Mouse (Mus musculus) embryonic facial prominence, embryonic 10.5 days (tissue): ENCODE results near the gene Brd3. TPM values are rescaled to one million over a fixed set of nuclear protein-coding genes. Genes with fewer than 3 reads are reported as not detected.
A peak's percentile ranks its signal among the peaks of the same experiment; 100 is the strongest.

Experiments
- DNase-seq: peaks from one replicate; pipeline ENCODE4 v3.0.0-alpha.2; 2017; ENCODE audit warnings: low spot score
- H3K27ac ChIP-seq: fragments of 300-500 bp; sonication (generic); replicated peaks from 2 replicates; pipeline ENCODE4 v1.5.1; 2016; ENCODE audit warnings: mild to moderate bottlenecking
- H3K27me3 ChIP-seq: fragments of 300-500 bp; sonication (generic); replicated peaks from 2 replicates; pipeline ENCODE4 v1.6.1; 2016; ENCODE audit warnings: low read depth, mild to moderate bottlenecking; ENCODE audit not compliant: poor library complexity, severe bottlenecking
- H3K36me3 ChIP-seq: fragments of 300-500 bp; sonication (generic); replicated peaks from 2 replicates; pipeline ENCODE4 v1.6.1; 2016; ENCODE audit warnings: mild to moderate bottlenecking, moderate library complexity
- H3K4me1 ChIP-seq: fragments of 300-500 bp; sonication (generic); 2 replicates; pipeline ENCODE4 v1.6.1; 2016
- H3K4me3 ChIP-seq: fragments of 300-500 bp; sonication (generic); 2 replicates; pipeline ENCODE4 v1.5.1; 2016; ENCODE audit warnings: mild to moderate bottlenecking, moderate library complexity
- H3K9me3 ChIP-seq: fragments of 300-500 bp; sonication (generic); 2 replicates; pipeline ENCODE4 v1.6.1; 2016; ENCODE audit warnings: mild to moderate bottlenecking
- WGBS: fragments of 180-500 bp; shearing (Covaris S2); methylation state at CpG from one replicate; pipeline ENCODE4 v1.1.7; 2016; 5-methylcytosine and 5-hydroxymethylcytosine counted together
- polyA plus RNA-seq: library from polyadenylated mRNA; unstranded; fragments of >200 nt; fragmentation: Nextera tagmentation; extraction: Ambion mirVana; gene quantifications from 2 replicates; pipeline ENCODE4 v1.2.1, GENCODE M21; 2016

Brd3 gene
- polyA plus RNA-seq, 1 experiment from 2014 or later, result 189 TPM

DNA sequence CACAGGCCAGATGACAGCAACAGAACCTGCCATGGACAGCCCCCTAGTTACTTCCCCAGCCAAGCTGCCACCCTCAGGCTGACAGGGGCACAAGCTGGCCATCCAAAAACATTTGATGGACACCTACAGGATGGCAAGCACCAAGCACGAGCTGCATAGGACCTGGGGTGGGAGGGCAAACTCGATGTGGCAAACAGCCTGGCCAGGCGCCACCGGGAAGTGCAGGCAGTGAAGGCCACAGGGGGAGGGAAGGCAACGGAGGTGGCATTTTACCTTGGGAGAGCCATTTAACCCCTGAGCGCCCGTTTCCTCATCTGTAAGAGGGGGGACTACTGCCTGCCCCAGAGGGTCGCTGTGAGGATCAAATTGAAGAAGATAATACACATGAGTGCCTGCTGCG is 46.8 kb downstream of the Brd3 start:
- Histone ChIP-seq H3K36me3 (peaks cover 99% of the 10 kb centered on the region), H3K4me1 (no peaks in the 10 kb centered on the region), H3K27me3 (no peaks in the 10 kb centered on the region), H3K9me3 (no peaks in the 10 kb centered on the region), H3K4me3 (no peak overlapping the region), H3K27ac (no peak overlapping the region)
- no peak for DNase-seq
- WGBS, result 75% methylated on average over 9 of the region's 9 CpGs

- Histone ChIP-seq H3K27ac (no peak overlapping the region), H3K4me3 (no peak overlapping the region), H3K36me3 (peaks cover 99% of the 10 kb centered on the region), H3K9me3 (no peaks in the 10 kb centered on the region), H3K4me1 (no peaks in the 10 kb centered on the region), H3K27me3 (no peaks in the 10 kb centered on the region)
- no peak for DNase-seq
- WGBS, result 89% methylated on average over 5 of the region's 5 CpGs
These were observed 47.3 kb downstream of the Brd3 start for GRCm38 (mm10) chr2:27460163-27460562.

DNA sequence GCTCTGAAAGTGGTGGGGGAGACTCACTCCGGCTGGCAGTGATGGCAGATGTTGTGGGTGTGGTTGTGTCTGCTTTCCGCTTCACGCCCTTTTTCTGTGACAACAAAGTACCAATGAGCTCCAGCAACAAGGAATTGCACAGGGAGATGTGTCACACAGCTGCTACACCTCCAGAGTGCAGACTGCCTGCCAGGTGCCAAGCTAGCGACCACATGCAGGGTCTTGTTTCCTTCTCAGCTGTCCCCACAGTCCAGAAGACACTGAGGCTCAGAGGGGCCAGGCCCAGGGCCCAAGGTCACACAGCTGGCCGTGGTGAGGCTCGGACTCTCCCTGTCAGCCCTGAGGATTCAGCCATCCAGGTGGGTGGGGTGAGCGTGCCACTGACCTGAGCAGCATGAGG is 47.7 kb downstream of the Brd3 start:
- Histone ChIP-seq H3K4me1 (no peaks in the 10 kb centered on the region), H3K9me3 (no peaks in the 10 kb centered on the region), H3K27ac (no peak overlapping the region), H3K27me3 (no peaks in the 10 kb centered on the region), H3K36me3 (peaks cover 100% of the 10 kb centered on the region), H3K4me3 (no peak overlapping the region)
- no peak for DNase-seq
- WGBS, result 91% methylated on average over 7 of the region's 7 CpGs

DNA sequence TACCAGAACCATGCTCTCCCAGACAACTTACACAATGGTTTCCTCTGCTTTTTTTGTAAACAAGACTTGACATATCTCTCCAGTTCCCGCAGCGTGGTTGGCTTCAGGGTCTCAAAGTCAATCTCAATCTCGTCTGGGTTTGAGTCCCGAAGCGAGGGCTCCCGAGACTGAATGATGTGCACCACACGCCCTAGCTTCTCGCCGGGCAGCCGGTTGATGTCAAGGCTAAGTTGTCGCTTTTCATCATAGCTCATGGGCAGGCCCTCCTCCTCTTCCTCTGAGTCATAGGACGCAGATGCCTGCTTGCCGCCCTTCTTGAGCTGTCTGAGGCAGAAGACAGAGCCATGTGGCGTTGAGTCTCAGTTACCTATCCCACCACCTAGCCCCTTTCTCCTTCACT is 57.2 kb downstream of the Brd3 start:
- Histone ChIP-seq H3K4me3 (no peak overlapping the region), H3K36me3 (peaks cover 99% of the 10 kb centered on the region), H3K9me3 (no peaks in the 10 kb centered on the region), H3K27me3 (no peaks in the 10 kb centered on the region), H3K4me1 (no peaks in the 10 kb centered on the region), H3K27ac (no peak overlapping the region)
- no peak for DNase-seq
- 94% methylated on average over 14 of the region's 14 CpGs for WGBS

- Histone ChIP-seq H3K9me3 (no peaks in the 10 kb centered on the region), H3K4me1 (peaks cover 7% of the 10 kb centered on the region), H3K36me3 (peaks cover 89% of the 10 kb centered on the region), H3K4me3 (no peak overlapping the region), H3K27me3 (no peaks in the 10 kb centered on the region), H3K27ac (no peak overlapping the region)
- DNase-seq, result peak; percentile 39
- 87% methylated on average over 5 of the region's 5 CpGs for WGBS
These were observed 59.7 kb downstream of the Brd3 start for GRCm38 (mm10) chr2:27447782-27448181.

DNA sequence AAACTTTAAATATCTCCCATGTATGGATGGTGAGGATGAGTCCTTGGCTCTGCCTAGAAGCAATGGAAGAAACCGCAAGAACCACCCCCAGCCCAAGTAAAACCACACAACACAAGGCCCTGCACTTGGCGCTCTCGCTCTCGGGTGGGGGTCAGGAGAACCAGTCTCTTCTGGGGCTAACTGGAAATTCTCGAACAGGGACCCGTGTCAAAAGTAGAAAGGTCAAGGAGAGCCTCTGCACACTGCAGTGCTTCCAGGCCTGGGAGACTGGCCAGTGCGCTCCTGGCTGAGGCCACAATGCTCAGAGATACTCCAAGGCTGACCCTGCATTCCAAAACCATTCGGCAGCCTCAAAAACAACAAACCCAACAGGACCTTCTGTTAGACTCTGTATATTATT is 60.6 kb downstream of the Brd3 start:
- H3K4me3 ChIP-seq, result no peak overlapping the region
- no peaks in the 10 kb centered on the region for H3K27me3 ChIP-seq
- peaks cover 14% of the 10 kb centered on the region for H3K4me1 ChIP-seq
- WGBS, result 93% methylated on average over 8 of the region's 8 CpGs
- H3K36me3 ChIP-seq, result peaks cover 80% of the 10 kb centered on the region
- H3K9me3 ChIP-seq, result no peaks in the 10 kb centered on the region
- DNase-seq, result no peak
- no peak overlapping the region for H3K27ac ChIP-seq

- H3K4me1 ChIP-seq, result peaks cover 17% of the 10 kb centered on the region
- H3K4me3 ChIP-seq, result no peak overlapping the region
- peaks cover 71% of the 10 kb centered on the region for H3K36me3 ChIP-seq
- no peak for DNase-seq
- H3K27ac ChIP-seq, result no peak overlapping the region
- no peaks in the 10 kb centered on the region for H3K27me3 ChIP-seq
- H3K9me3 ChIP-seq, result no peaks in the 10 kb centered on the region
- 89% methylated on average over 3 of the region's 3 CpGs for WGBS
These were observed 61.6 kb downstream of the Brd3 start for GRCm38 (mm10) chr2:27445910-27446309.

DNA sequence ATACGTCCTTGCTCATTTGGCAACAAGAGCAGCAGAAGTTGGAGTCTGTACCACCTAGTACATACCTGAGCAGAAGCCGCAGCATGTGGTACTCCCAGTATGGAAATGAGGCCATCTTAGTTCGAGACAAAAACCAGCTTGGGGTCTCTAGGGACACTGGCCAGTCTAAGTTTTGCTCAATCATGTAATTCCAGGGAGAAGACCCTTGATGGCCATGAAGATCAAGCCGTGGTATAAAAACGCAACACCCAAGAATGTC is 64.1 kb downstream of the Brd3 start:
- Histone ChIP-seq H3K4me3 (peak overlapping the region; percentile 79), H3K27me3 (no peaks in the 10 kb centered on the region), H3K4me1 (peaks cover 19% of the 10 kb centered on the region), H3K27ac (no peak overlapping the region), H3K9me3 (no peaks in the 10 kb centered on the region), H3K36me3 (peaks cover 45% of the 10 kb centered on the region)
- DNase-seq, result no peak
- WGBS, result 84% methylated on average over 5 of the region's 5 CpGs

DNA sequence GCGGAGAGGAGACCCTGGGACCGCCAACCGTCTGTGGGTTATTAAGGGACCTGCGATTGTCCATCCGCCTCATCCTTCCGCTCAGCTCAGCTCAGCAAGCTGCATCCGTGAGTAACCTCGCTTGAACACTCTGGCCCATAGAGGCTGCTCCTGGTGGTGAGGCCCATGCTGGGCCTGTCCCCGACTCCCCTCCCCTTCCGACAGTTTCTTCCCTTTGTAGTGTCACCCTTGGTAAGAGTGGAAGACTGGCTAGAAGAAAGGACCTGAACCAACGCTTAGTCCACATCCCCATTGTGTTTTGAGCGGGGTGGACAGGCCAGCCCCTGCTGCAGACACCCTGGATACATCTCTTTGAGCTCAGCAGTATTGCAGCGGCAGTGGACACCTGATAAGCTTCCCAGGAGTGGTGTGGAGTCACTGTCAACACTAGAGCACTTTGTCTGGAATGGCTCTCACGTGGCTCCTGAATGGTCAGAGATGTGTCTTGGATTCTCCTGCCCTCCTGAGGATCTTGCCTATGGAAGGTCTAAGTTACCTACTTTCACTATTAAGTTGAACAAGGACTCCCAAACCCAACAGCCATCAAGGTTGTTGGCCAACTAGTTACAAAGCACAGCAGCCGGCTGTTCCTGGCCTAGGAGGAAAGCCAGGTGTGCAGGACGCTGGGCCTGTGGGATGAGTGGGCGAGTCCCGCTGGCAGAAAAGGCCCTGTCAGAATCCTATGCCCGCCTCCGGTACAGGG is 64.6 kb downstream of the Brd3 start:
- H3K27ac ChIP-seq, result peak overlapping the region; percentile 87
- H3K9me3 ChIP-seq, result no peaks in the 10 kb centered on the region
- peaks cover 22% of the 10 kb centered on the region for H3K4me1 ChIP-seq
- 37% methylated on average over 20 of the region's 20 CpGs for WGBS
- peak overlapping the region; percentile 79 for H3K4me3 ChIP-seq
- H3K27me3 ChIP-seq, result no peaks in the 10 kb centered on the region
- no peak for DNase-seq
- H3K36me3 ChIP-seq, result peaks cover 40% of the 10 kb centered on the region

- peak; percentile 98 for DNase-seq
- Histone ChIP-seq H3K27me3 (no peaks in the 10 kb centered on the region), H3K9me3 (no peaks in the 10 kb centered on the region), H3K4me3 (peak within 1 kb of the TSS; percentile 79), H3K4me1 (peaks cover 22% of the 10 kb centered on the region), H3K27ac (peak within 1 kb of the TSS; percentile 87), H3K36me3 (peaks cover 32% of the 10 kb centered on the region)
- 1% methylated on average over 36 of the region's 36 CpGs for WGBS
These were observed 65.4 kb downstream of the Brd3 start, which contains the start of gene Brd3os for GRCm38 (mm10) chr2:27441767-27442707. Gene Brd3os, plus strand, starts transcription at chr2:27442324.

- 23% methylated on average over 11 of the region's 11 CpGs for WGBS
These were observed 69.2 kb downstream of the Brd3 start for GRCm38 (mm10) chr2:27438281-27438680.

DNA sequence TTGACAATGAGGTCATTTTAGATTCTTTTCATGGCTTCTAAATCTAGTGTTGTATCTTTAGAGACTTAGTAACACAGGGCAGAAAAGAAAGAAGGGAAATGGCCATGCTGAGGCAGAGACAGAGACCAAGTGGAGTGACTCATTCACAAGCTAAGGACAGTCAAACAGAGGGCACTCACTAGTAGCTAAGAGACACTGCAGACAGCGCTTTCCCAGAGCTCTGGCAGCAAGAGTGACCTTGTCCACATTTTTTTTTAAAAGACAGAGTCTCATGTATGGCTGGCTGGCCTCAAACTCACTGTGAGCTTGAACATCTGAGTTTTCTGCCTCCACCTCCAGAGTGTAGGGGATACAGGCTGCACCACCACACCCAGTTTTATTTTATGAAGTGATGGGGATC is 69.6 kb downstream of the Brd3 start:
- WGBS, result 68% methylated on average over 1 of the region's 1 CpGs
- Histone ChIP-seq H3K36me3 (no peaks in the 10 kb centered on the region), H3K4me1 (peaks cover 21% of the 10 kb centered on the region), H3K9me3 (no peaks in the 10 kb centered on the region), H3K27me3 (no peaks in the 10 kb centered on the region), H3K4me3 (no peak overlapping the region), H3K27ac (no peak overlapping the region)
- no peak for DNase-seq

More at GRCm38 (mm10) chr2:27438281-27438680, 69.2 kb downstream of the Brd3 start:
- peak; percentile 48 for DNase-seq
- Histone ChIP-seq H3K9me3 (no peaks in the 10 kb centered on the region), H3K4me1 (peaks cover 25% of the 10 kb centered on the region), H3K36me3 (no peaks in the 10 kb centered on the region), H3K27me3 (no peaks in the 10 kb centered on the region), H3K27ac (no peak overlapping the region), H3K4me3 (no peak overlapping the region)

GRCm38 (mm10) chr2:27432599-27432998 is 74.9 kb downstream of the Brd3 start:
- WGBS, result 83% methylated on average over 2 of the region's 2 CpGs
- DNase-seq, result no peak
- Histone ChIP-seq H3K27me3 (no peaks in the 10 kb centered on the region), H3K36me3 (no peaks in the 10 kb centered on the region), H3K9me3 (no peaks in the 10 kb centered on the region), H3K4me3 (no peak overlapping the region), H3K27ac (no peak overlapping the region), H3K4me1 (peaks cover 10% of the 10 kb centered on the region)
